Mouse (Mus musculus): ENCODE measurements around the gene Prkce.

DNA sequence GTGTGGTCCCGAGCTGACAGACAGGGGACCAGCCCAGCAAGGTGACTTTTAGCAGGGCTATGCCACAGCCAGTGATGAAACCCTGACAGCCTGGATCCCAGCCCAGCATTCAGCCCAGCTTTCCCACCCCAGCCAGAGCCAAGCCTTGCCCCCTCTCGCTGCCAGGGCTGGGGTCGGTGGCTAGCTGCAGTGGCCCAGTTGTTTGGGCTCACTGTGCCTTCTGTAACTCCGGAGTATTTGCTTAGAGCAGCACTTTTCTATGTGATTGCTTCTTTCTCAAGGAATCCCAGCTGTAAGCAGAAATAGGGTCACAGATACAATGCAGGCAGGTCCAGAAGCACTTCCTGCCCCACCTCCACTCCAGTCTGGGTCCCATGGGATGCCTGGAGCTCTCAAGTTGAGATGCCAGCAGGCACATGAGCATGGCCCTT is 450.9 kb downstream of the Prkce start:
- TF ChIP-seq CTCF (IDR thresholded peaks at IDR 0.05; ENCODE audit: borderline replicate concordance, extremely low read depth, insufficient read depth, insufficient read length) (no peak), POLR2A (IDR thresholded peaks at IDR 0.05; ENCODE audit: borderline replicate concordance, extremely low read depth, insufficient read depth, insufficient read length, poor library complexity, severe bottlenecking) (no peak)

Data from brain, embryonic 14.5 days (tissue).